Mouse (Mus musculus): ENCODE results near the gene Pkhd1.

Gene Pkhd1

GRCm38 (mm10) chr1:20617849-20618530 is at the start of gene Pkhd1:
Pkhd1 (minus strand) TSS chr1:20618064.
- no peak for DNase-seq (ENCODE audit: low read depth, low spot score)

- DNase-seq (ENCODE audit: low read depth, low spot score) = no peak
Observed at GRCm38 (mm10) chr1:20667567-20667966, 49.7 kb upstream of the Pkhd1 start.

GRCm38 (mm10) chr1:20666233-20666632 is 48.4 kb upstream of the Pkhd1 start:
- DNase-seq (ENCODE audit: low read depth, low spot score) = no peak

GRCm38 (mm10) chr1:20655085-20655484 is 37.2 kb upstream of the Pkhd1 start:
- no peak for DNase-seq (ENCODE audit: low read depth, low spot score)

- no peak for DNase-seq (ENCODE audit: low read depth, low spot score)
Observed at GRCm38 (mm10) chr1:20653513-20654506, 35.9 kb upstream of the Pkhd1 start.

GRCm38 (mm10) chr1:20634856-20635255 is 17.0 kb upstream of the Pkhd1 start:
- DNase-seq (ENCODE audit: low read depth, low spot score) = no peak

- DNase-seq (ENCODE audit: low read depth, low spot score) = no peak
Observed at GRCm38 (mm10) chr1:20633276-20633869, 15.5 kb upstream of the Pkhd1 start.

- DNase-seq (ENCODE audit: low read depth, low spot score) = no peak
Observed at GRCm38 (mm10) chr1:20624564-20624963, 6.7 kb upstream of the Pkhd1 start.

GRCm38 (mm10) chr1:20623375-20623774 is 5.5 kb upstream of the Pkhd1 start:
- DNase-seq (ENCODE audit: low read depth, low spot score) = no peak

GRCm38 (mm10) chr1:20620611-20621010 is 2.7 kb upstream of the Pkhd1 start:
- no peak for DNase-seq (ENCODE audit: low read depth, low spot score)

GRCm38 (mm10) chr1:20619363-20619762 is 1.5 kb upstream of the Pkhd1 start:
- DNase-seq (ENCODE audit: low read depth, low spot score) = no peak

GRCm38 (mm10) chr1:20612643-20613042 is 5.2 kb downstream of the Pkhd1 start:
- DNase-seq (ENCODE audit: low read depth, low spot score) = peak; percentile 7

- DNase-seq (ENCODE audit: low read depth, low spot score) = no peak
Observed at GRCm38 (mm10) chr1:20605489-20605888, 12.4 kb downstream of the Pkhd1 start.

- no peak for DNase-seq (ENCODE audit: low read depth, low spot score)
Observed at GRCm38 (mm10) chr1:20590488-20590887, 27.4 kb downstream of the Pkhd1 start.

- no peak for DNase-seq (ENCODE audit: low read depth, low spot score)
Observed at GRCm38 (mm10) chr1:20571469-20571868, 46.4 kb downstream of the Pkhd1 start.

GRCm38 (mm10) chr1:20569430-20569829 is 48.4 kb downstream of the Pkhd1 start:
- no peak for DNase-seq (ENCODE audit: low read depth, low spot score)

- DNase-seq (ENCODE audit: low read depth, low spot score) = no peak
Observed at GRCm38 (mm10) chr1:20558443-20558842, 59.4 kb downstream of the Pkhd1 start.

GRCm38 (mm10) chr1:20554398-20554797 is 63.5 kb downstream of the Pkhd1 start:
- DNase-seq (ENCODE audit: low read depth, low spot score) = no peak

GRCm38 (mm10) chr1:20551334-20551733 is 66.5 kb downstream of the Pkhd1 start:
- no peak for DNase-seq (ENCODE audit: low read depth, low spot score)

- no peak for DNase-seq (ENCODE audit: low read depth, low spot score)
Observed at GRCm38 (mm10) chr1:20544526-20544925, 73.3 kb downstream of the Pkhd1 start.

GRCm38 (mm10) chr1:20513364-20514084 is 104.3 kb downstream of the Pkhd1 start:
- DNase-seq (ENCODE audit: low read depth, low spot score) = no peak

GRCm38 (mm10) chr1:20498965-20499364 is 118.9 kb downstream of the Pkhd1 start:
- no peak for DNase-seq (ENCODE audit: low read depth, low spot score)

Data from WW6 (cell line).